Mouse (Mus musculus) stomach, postnatal 0 days (tissue): ENCODE results near the gene Gm20479. TPM values are rescaled to one million over a fixed set of nuclear protein-coding genes. Genes with fewer than 3 reads are reported as not detected.

Experiments used
- ATAC-seq: fragments of 200-750 bp; cut with Nextera tagmentation; 2 replicates; pipeline ENCODE4 v1.8.0; 2017; ENCODE audit not compliant: low FRiP score, low TSS enrichment
- DNase-seq: peaks from one replicate; pipeline ENCODE4 v3.0.0-alpha.2; 2016; ENCODE audit warnings: low spot score
- H3K27ac ChIP-seq: fragments of 300-500 bp; sonication (generic); replicated peaks from 2 replicates; pipeline ENCODE4 v1.5.1; 2014; ENCODE audit warnings: mild to moderate bottlenecking, control low read depth
- H3K27me3 ChIP-seq: fragments of 300-500 bp; sonication (generic); 2 replicates; pipeline ENCODE4 v1.6.1; 2014; ENCODE audit warnings: low read length; ENCODE audit not compliant: control insufficient read depth, insufficient read depth
- H3K36me3 ChIP-seq: fragments of 300-500 bp; sonication (generic); 2 replicates; pipeline ENCODE4 v1.6.1; 2014; ENCODE audit warnings: low read length, mixed read lengths; ENCODE audit not compliant: control insufficient read depth, insufficient read depth
- H3K4me1 ChIP-seq: fragments of 300-500 bp; sonication (generic); replicated peaks from 2 replicates; pipeline ENCODE4 v1.6.1; 2014; ENCODE audit warnings: antibody characterized with exemption; ENCODE audit not compliant: control insufficient read depth, insufficient read depth
- H3K4me2 ChIP-seq: fragments of 300-500 bp; sonication (generic); replicated peaks from 2 replicates; pipeline ENCODE4 v1.6.1; 2014; ENCODE audit warnings: low read depth, mild to moderate bottlenecking, control low read depth, moderate library complexity
- H3K4me3 ChIP-seq: fragments of 300-500 bp; sonication (generic); 2 replicates; pipeline ENCODE4 v1.5.1; 2014; ENCODE audit warnings: low read depth, low read length, control low read depth
- H3K9ac ChIP-seq: fragments of 300-500 bp; sonication (generic); 2 replicates; pipeline ENCODE4 v1.6.1; 2014; ENCODE audit warnings: mild to moderate bottlenecking, low read length, control low read depth, mixed read lengths
- H3K9me3 ChIP-seq: fragments of 300-500 bp; sonication (generic); 2 replicates; pipeline ENCODE4 v1.6.1; 2016; ENCODE audit warnings: low read length; ENCODE audit not compliant: control insufficient read depth
- CTCF ChIP-seq: IDR thresholded peaks from 2 replicates; pipeline ENCODE4 v1.5.1; 2016; ENCODE audit warnings: antibody characterized with exemption, low read depth, mild to moderate bottlenecking, moderate library complexity
- EP300 ChIP-seq: optimal IDR thresholded peaks from 2 replicates; pipeline ENCODE3; 2016; ENCODE audit warnings: antibody characterized with exemption
- WGBS: fragments of 180-500 bp; shearing (Covaris S2); extraction: QIAGEN DNeasy Blood & Tissue Kit; methylation state at CpG from one replicate; pipeline ENCODE4 v1.1.7; 2014; 5-methylcytosine and 5-hydroxymethylcytosine counted together
- polyA plus RNA-seq: library from polyadenylated mRNA; unstranded; fragments of >200 nt; fragmentation: Nextera tagmentation; extraction: Ambion mirVana; gene quantifications from 2 replicates; pipeline ENCODE4 v1.2.1, GENCODE M21; 2015

Gene Gm20479
- polyA plus RNA-seq, 1 experiment from 2014 or later = 0.28 TPM

- Histone ChIP-seq H3K4me2 (peak overlapping the region; percentile 93), H3K27me3 (no peaks in the 10 kb centered on the region), H3K9ac (peak overlapping the region; percentile 77), H3K4me1 (peaks cover 4% of the 10 kb centered on the region; the same call in 1 of the 2 replicates), H3K36me3 (no peaks in the 10 kb centered on the region; the same call in 1 of the 2 replicates), H3K9me3 (no peaks in the 10 kb centered on the region), H3K27ac (peak overlapping the region; percentile 93), H3K4me3 (peak overlapping the region; percentile 72)
- TF ChIP-seq CTCF (no peak), EP300 (no peak)
- no peak for ATAC-seq
- peak; percentile 57 for DNase-seq
- WGBS = 1% methylated on average over 8 of the region's 8 CpGs
These were observed 25.7 kb downstream of the Gm20479 start for GRCm38 (mm10) chr7:27331541-27331851.

GRCm38 (mm10) chr7:27330709-27331540 lies 26.3 kb downstream of the Gm20479 start:
- peak overlapping the region; percentile 93 for H3K4me2 ChIP-seq
- TF ChIP-seq CTCF (peak; percentile 24; the same call in 1 of the 2 replicates), EP300 (peak; percentile 92)
- 0 out of 2 replicates have a peak, but pooled peaks cover 7% of the 10 kb centered on the region for H3K4me1 ChIP-seq
- H3K27ac ChIP-seq = peak overlapping the region; percentile 93
- H3K9ac ChIP-seq = peak overlapping the region; percentile 77
- peak overlapping the region; percentile 72 for H3K4me3 ChIP-seq
- no peaks in the 10 kb centered on the region for H3K9me3 ChIP-seq
- DNase-seq (peak; percentile 98), ATAC-seq (peak; percentile 77)
- under 1% methylated on average over 39 of the region's 39 CpGs for WGBS
- H3K36me3 ChIP-seq = no peaks in the 10 kb centered on the region; the same call in 1 of the 2 replicates
- H3K27me3 ChIP-seq = no peaks in the 10 kb centered on the region

- no peak for DNase-seq
- WGBS = 37% methylated on average over 17 of the region's 17 CpGs
- 0 out of 2 replicates have a peak, but pooled peaks cover 7% of the 10 kb centered on the region for H3K4me1 ChIP-seq
- H3K36me3 ChIP-seq = no peaks in the 10 kb centered on the region; the same call in 1 of the 2 replicates
- H3K4me3 ChIP-seq = no peak overlapping the region; the same call in 1 of the 2 replicates
- no peaks in the 10 kb centered on the region for H3K9me3 ChIP-seq
- TF ChIP-seq CTCF (no peak), EP300 (no peak)
- no peak overlapping the region for H3K27ac ChIP-seq
- ATAC-seq = no peak
- no peaks in the 10 kb centered on the region for H3K27me3 ChIP-seq
- H3K4me2 ChIP-seq = peak overlapping the region; percentile 93
- no peak overlapping the region for H3K9ac ChIP-seq
These were observed 27.2 kb downstream of the Gm20479 start for GRCm38 (mm10) chr7:27329981-27330380.

- Histone ChIP-seq H3K9ac (peak overlapping the region; percentile 18; the same call in 1 of the 2 replicates), H3K36me3 (peaks cover 3% of the 10 kb centered on the region), H3K27me3 (no peaks in the 10 kb centered on the region), H3K4me3 (peak overlapping the region; percentile 17), H3K27ac (no peak overlapping the region), H3K4me1 (0 out of 2 replicates have a peak, but pooled peaks cover 7% of the 10 kb centered on the region), H3K4me2 (peak overlapping the region; percentile 46), H3K9me3 (no peaks in the 10 kb centered on the region)
- DNase-seq (peak; percentile 89), ATAC-seq (peak; percentile 18; the same call in 1 of the 2 replicates)
- TF ChIP-seq CTCF (peak; percentile 81), EP300 (no peak)
- WGBS = 18% methylated on average over 45 of the region's 45 CpGs
These were observed 27.8 kb downstream of the Gm20479 start for GRCm38 (mm10) chr7:27329326-27329947.

GRCm38 (mm10) chr7:27328648-27329047 lies 28.6 kb downstream of the Gm20479 start:
- no peaks in the 10 kb centered on the region for H3K9me3 ChIP-seq
- TF ChIP-seq EP300 (no peak), CTCF (peak; percentile 17; the same call in 1 of the 2 replicates)
- no peak overlapping the region for H3K27ac ChIP-seq
- no peak overlapping the region for H3K4me3 ChIP-seq
- ATAC-seq (no peak), DNase-seq (no peak)
- no peak overlapping the region for H3K9ac ChIP-seq
- peaks cover 11% of the 10 kb centered on the region for H3K36me3 ChIP-seq
- no peak overlapping the region for H3K4me2 ChIP-seq
- H3K27me3 ChIP-seq = no peaks in the 10 kb centered on the region
- 0 out of 2 replicates have a peak, but pooled peaks cover 6% of the 10 kb centered on the region for H3K4me1 ChIP-seq
- 42% methylated on average over 16 of the region's 16 CpGs for WGBS
